Mouse (Mus musculus) kidney, adult 18-20 months (tissue): ENCODE results near the gene Dusp11.
"Not testable (repeated sequence)": the region's sequence is repeated elsewhere in the genome, so short reads cannot be mapped to it uniquely, and the experiment has no call there.

ENCODE experiments used
- DNase-seq: peaks from one replicate; pipeline ENCODE4 v3.0.0; 2021

Dusp11 gene

GRCm38 (mm10) chr6:85934047-85934446 is 27.4 kb downstream of the Dusp11 start:
- peak; percentile 74 for DNase-seq

DNA sequence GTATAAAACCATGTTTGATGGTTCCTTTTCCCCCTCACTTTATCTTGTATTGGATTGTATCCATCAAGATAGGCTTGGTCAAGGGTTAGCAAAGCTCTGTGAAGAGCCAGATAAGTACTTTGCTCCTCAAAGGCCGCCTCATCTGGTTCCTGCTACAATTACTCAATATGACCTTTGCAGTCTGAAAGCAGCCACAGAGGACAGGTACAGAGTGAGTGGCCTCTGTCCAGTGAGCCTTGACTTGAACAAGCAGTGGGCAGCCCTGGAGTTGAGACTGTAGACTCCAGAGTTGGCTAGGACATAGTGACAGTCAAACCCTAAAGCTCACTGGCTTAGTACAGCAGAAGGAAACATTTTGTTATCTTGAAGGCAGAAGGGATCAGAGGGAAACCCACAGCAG is 32.2 kb downstream of the Dusp11 start:
- DNase-seq = peak; percentile 53

- DNase-seq = peak; percentile 71
Observed at GRCm38 (mm10) chr6:85927476-85928464, 33.7 kb downstream of the Dusp11 start.

DNA sequence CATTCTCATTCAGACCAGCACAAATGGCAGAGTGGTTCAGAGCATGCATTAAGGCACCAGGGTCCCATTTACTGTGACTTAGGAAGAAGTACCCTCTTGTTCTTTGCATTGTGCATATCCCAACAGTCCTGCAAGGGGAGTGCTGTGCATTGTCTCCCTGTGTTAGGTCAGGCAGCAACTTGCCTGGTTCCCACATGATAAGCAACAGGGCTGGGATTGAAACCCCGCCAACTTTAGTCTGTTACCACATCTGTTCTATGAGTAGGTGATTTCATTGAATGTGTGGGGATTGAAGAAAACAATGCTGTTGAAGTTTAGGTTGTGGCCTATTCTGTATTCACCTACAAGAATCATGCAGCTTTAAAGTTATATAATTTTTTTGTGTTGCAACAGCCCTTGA is 34.8 kb downstream of the Dusp11 start:
- no peak for DNase-seq

- DNase-seq = no peak
Observed at GRCm38 (mm10) chr6:85923643-85924042, 37.8 kb downstream of the Dusp11 start.

DNA sequence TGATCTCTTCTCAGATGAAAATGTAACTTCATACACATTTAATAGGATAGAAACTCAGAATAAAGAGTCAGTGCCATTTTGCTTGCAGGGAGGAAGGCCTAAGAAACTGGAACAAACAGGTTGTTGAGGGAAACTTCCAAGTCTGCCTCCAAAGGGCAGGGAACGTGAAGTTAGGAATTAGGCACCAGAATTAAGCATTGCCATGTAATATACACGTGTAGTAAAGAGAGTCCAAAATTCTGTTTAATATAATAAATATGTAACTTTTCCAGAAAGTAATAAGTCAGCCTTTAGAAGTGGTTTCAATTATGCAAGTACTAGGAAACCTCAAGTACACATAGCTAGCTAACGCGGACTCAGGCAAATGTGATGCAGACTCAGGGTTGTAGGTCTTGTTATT is 42.1 kb downstream of the Dusp11 start:
- no peak for DNase-seq

- not testable (repeated sequence) for DNase-seq
Observed at GRCm38 (mm10) chr6:85918341-85918740, 43.1 kb downstream of the Dusp11 start.

GRCm38 (mm10) chr6:85916596-85916995 is 44.9 kb downstream of the Dusp11 start:
- DNase-seq = no peak

- DNase-seq = peak; percentile 96
Observed at GRCm38 (mm10) chr6:85915539-85916513, 45.6 kb downstream of the Dusp11 start, which contains the start of gene Nat8f1. Nat8f1 (minus strand) TSS chr6:85915687.

DNA sequence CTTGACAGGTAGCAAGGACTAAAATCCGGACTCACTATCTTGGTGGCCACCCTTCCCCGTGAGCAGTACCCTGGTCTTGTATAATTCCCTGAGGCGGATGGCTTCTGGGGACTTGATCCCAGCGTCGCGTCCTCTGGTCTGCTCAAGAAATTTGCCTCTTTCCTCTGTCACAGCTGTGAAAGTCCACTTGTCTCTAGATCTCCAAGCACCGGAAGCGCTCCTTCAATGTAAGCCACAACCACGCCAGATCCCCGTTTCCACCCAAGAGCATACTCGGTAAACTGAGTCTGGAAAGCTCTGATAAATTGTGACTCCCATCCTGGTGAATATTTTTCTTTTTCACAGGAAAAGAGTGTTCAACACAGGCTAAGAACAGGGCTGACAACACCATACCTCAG is 46.3 kb downstream of the Dusp11 start:
- DNase-seq = no peak

GRCm38 (mm10) chr6:85911587-85911986 is 49.9 kb downstream of the Dusp11 start, which contains the start of gene Tprkb:
Tprkb (plus strand) TSS chr6:85911865.
- DNase-seq = no peak

GRCm38 (mm10) chr6:85909704-85910103 is 51.8 kb downstream of the Dusp11 start:
- DNase-seq = no peak

DNA sequence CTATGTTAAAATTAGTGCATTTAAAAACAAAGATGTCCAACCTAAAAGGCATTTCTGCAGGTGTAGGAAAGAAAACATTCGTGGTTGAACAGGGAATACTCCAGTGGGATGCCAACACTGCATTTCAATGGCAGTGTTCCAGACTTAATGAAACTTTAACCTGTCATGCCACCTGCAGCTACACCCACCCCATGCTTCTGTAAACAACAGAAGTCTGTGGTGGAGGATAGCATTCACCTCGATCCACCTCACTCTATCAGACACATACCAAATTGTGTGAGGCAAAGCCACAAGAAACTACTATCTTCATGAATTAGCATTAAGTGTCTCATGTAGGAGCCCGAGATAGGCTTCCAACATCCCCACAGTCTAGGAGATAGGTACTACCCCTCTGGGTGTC is 53.1 kb downstream of the Dusp11 start:
- no peak for DNase-seq

GRCm38 (mm10) chr6:85906911-85907351 is 54.5 kb downstream of the Dusp11 start:
- not testable (repeated sequence) for DNase-seq

DNA sequence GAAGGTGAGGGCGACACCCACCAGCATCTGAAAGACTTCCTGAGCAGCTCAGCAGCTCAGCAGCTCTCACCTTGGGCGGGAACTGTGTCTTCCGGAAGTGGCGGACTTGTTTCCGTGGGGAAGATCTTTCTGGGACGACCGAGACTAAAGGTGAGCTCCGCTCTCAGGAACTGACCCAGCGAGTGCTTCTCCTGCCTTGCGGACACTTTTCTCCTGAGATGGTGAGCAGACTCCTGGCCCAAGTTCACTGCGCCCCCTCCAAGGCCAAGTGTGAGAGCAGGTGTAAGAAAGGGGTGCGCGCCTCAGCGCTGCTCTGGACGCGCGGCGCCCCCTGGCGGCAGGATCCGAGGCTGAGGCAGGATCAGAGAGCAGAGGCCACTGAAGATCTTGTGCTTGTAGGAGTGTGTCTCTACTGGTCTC is 56.8 kb downstream of the Dusp11 start, which contains the start of gene Nat8f4:
TSS of gene Nat8f4 (minus strand) at position 243 of the 420 bp plus-strand sequence.
- peak; percentile 91 for DNase-seq

DNA sequence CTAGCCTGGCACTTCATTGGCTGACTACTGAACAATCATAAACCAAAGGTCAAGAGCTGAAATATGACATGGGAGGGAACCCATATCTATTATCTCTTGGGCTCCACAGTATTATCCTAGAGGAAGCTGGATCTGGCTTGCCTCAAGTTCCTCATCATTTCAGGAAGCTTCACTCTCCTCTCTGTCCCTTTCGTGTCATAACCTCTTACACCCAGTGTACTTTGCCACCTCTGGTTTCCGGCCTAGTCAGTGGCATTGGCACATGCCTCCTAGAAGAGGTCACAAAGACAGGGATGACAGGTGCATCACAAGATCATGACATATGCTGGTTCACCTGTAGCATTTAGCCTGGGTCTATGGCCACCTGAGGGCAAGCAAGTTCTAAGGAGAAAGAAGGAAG is 59.2 kb downstream of the Dusp11 start:
- DNase-seq = no peak

- not testable (repeated sequence) for DNase-seq
Observed at GRCm38 (mm10) chr6:85898596-85899475, 62.6 kb downstream of the Dusp11 start.

DNA sequence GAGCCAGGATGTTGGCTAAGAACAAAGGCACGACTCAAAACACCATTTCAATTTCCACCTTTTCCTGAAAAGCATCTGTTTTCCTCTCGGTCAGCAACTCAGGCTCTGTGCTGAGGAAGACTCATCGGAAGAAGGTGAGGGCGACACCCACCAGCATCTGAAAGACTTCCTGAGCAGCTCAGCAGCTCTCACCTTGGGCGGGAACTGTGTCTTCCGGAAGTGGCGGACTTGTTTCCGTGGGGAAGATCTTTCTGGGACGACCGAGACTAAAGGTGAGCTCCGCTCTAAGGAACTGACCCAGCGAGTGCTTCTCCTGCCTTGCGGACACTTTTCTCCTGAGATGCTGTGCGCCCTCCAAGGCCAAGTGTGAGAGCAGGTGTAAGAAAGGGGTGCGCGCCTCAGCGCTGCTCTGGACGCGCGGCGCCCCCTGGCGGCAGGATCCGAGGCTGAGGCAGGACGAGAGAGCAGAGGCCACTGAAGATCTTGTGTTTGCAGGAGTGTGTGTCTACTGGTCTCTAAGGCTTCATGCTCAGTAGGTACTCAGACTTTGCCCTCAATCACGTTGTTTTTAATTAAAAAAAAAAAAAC is 66.3 kb downstream of the Dusp11 start:
- peak; percentile 58 for DNase-seq
